Mouse (Mus musculus): ENCODE data around the gene Ncoa5.
A peak's percentile ranks its signal among the peaks of the same experiment; 100 is the strongest.

Ncoa5 gene

DNA sequence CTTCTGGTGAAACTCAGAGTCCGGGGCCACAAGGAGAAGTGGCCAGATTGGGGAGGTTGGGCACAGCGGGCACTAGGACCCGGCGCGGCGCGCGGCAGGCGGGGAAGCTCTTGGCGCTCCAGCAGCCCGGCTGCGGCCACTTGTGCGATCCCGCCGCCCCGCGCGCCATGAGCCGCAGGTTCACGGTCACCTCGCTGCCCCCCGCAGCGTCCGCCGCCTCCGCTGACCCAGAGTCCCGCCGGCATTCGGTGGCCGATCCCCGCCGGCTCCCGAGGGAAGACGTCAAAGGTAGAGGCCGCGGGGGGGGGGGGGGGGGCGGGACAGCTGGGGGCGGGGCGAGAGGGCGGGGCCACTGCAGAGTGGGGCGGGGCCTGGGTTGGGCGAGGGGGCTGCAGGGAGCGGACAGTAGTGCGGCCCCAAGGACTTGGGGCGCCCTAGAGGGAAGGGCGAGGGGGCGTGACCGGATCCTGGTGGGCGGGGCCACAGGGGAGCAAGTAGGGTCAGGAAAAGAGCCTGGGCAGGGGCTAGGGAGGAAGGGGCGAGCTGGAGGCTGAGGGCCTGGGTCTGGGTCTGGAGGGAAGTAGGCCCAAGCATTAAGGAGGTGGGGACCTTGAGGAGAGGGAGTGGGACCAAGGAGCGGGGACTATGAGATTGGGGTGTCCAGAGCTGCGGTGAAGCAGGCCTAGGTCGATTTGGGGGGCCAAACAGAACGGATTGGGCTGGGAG, 73.8 kb downstream of the Ncoa5 start, which contains the start of gene Slc12a5:
TSS of gene Slc12a5 (plus strand) at position 87 of the 726 bp plus-strand sequence.
- DNase-seq (ENCODE audit: low read depth in 2 of 2, low spot score in 2 of 2) = no peak

DNA sequence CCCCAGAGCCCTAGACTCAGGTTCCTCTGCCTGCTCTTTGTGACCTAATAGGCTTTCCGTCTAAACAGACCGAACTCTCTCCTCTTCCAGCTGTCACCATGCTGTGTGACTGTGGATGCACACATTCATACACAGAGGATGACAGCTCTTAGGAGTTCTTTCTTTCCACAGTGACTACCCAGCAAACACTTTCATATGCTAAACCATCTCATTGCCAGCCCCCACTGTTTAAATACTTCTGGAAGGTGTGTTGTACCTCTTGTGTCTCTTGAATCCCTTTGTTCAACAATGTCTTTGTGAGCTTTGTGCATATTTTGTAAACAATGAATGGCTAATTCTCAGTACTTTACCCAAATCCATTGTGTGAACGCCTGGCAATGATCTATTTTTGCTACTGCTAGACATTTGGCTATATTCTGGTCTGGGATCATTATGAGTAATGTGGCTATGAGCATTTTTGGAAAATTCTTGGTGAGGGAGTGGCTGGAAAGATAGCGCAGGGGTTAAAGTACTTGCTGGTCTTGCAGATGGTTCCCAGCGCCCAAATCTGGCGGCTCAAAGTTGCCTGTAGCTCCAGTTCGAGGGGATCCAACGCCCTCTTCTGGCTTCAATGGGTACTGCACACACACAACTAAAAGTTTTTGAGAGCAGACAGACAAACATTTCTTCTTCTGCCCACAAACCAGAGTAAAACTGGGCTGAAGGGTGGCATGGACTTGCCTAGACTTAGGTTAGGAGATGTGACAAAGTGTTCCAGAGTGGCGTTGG, 76.9 kb downstream of the Ncoa5 start:
- DNase-seq (ENCODE audit: low read depth in 2 of 2, low spot score in 2 of 2) = no peak

DNA sequence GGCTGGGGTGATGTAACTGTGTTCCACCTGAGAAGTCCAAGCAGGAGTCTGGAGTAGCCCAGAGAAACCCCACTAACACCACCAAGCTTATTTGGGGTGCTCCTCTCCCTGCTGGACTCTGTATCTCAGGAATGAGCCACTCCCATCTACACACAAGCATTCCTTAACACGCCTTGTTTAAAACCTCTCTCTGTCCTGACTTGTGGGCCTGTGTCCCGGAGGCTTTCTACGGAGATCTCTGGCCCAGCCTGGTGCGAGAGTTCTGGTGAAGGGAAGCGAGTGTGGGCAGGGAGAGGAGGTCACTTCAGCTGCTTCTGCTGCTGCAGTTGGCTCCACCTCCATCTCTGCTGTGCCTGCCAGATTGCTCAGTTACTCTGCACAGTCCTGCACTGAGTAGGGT, 78.5 kb downstream of the Ncoa5 start:
- no peak for DNase-seq (ENCODE audit: low read depth in 2 of 2, low spot score in 2 of 2)

DNA sequence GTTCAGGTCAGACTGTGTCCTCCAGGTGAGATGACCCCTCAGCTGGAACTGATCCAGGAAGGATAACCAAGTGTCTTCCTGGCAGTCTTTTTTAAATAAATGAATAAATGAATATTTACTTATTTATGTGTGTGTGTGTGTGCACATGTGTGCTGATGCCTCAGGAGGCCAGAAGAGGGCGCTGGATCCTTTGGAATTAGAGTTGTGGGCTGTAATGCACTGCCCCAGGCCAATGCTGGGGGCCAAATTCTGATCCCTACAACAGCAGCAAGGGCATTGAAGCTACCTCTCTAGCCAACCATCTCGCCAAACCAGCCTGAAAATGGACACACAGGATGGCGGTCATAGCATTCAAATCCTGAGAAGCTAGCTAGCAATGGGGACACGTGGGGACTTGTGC, 78.9 kb downstream of the Ncoa5 start:
- DNase-seq (ENCODE audit: low read depth in 2 of 2, low spot score in 2 of 2) = no peak

DNA sequence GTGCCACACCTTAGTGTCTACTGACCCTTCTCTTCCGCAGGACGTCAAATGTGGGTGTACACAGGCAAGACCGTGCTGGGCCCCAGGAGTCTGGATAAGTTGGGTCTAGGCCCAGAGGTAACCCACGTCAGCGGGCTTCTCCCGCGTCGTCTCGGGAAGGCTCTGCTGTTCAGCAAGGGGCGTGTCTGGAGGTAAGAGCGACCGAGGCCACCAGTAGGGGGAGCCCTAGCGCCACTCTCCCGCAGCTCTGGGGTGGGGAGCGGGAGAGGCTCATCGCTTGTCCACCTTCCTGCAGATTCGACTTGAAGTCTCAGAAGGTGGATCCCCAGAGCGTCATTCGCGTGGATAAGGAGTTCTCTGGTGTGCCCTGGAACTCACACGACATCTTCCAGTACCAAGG, 81.4 kb downstream of the Ncoa5 start:
- DNase-seq (ENCODE audit: low read depth in 2 of 2, low spot score in 2 of 2) = peak; percentile 66 to 77

DNA sequence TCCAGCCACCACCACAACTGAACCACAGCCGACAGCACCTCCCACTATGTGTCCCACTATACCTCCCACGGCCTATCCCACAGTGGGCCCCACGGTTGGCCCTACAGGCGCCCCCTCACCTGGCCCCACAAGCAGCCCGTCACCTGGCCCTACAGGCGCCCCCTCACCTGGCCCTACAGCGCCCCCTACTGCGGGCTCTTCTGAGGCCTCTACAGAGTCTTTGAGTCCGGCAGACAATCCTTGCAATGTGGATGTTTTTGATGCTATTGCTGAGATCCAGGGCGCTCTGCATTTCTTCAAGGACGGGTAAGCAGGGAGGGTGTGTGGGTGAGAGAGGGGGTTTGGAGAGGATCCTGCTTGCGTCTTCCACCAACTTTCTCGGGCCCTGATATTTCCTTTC, 82.2 kb downstream of the Ncoa5 start:
- no peak for DNase-seq (ENCODE audit: low read depth in 2 of 2, low spot score in 2 of 2)

DNA sequence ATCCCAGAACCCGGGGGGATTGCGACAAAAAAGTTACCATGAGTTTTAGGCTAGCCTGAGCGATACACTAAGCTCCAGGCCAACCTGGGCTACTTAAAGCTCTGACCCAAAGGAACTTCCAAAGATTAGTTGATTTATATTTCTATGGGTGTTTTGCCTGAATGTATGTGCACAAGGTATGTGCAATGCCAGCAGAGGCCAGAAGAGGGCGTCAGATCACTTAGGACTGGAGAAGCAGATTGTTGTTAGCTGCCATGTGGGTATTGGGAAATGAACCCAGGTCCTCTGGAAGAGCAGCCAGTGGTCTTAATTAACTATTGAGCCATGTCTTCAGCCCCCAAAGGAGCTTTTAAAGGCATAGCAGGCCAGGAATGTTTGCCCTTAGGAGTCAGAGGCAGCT, 82.9 kb downstream of the Ncoa5 start:
- no peak for DNase-seq (ENCODE audit: low read depth in 2 of 2, low spot score in 2 of 2)

DNA sequence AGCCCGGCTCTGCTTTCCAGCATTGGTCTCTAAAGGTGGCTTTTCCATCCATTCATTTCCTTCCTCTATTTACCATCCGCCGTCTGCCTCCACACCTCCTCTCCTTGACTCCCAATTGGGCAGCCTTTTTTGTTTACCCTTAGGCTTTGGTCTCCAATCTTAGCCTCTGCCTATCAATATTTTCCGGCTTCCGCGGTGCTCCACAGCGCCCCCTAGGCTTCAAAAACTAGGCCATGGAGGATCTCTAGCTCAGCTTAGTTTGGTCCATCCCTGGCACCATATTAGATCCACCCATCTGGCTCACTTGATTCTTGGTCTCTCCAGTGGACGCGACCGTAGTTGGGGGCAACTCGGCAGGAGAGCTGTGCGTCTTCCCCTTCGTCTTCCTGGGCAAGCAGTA, 84.2 kb downstream of the Ncoa5 start:
- peak in 1 of 2 experiments; percentile 37 for DNase-seq (ENCODE audit: low read depth in 2 of 2, low spot score in 2 of 2)

Data from CD8-positive naive resting alpha-beta T cell, adult 2 months (primary cell).